Mouse (Mus musculus) erythroblast, embryonic 14.5 days (primary cell): ENCODE measurements around the gene Grin2d.

Experiments used
- GATA1 ChIP-seq: IDR thresholded peaks from 2 replicates; pipeline ENCODE4 v1.6.1; 2012; ENCODE audit warnings: low read length, inconsistent platforms, mixed read lengths
- TAL1 ChIP-seq: IDR thresholded peaks from 3 replicates; pipeline ENCODE4 v1.6.1; 2012; ENCODE audit warnings: low read length, inconsistent platforms, mixed read lengths

- TF ChIP-seq GATA1 (no peak), TAL1 (no peak)
Observed at GRCm38 (mm10) chr7:45869107-45869670, 9.0 kb downstream of the Grin2d start.
